Mouse (Mus musculus) bone marrow macrophage, adult 2 months (primary cell): ENCODE measurements around the gene Rrp1b. TPM values are rescaled to one million over a fixed set of nuclear protein-coding genes. Genes with fewer than 3 reads are reported as not detected.
A peak's percentile ranks its signal among the peaks of the same experiment; 100 is the strongest.
"Not testable (repeated sequence)": the region's sequence is repeated elsewhere in the genome, so short reads cannot be mapped to it uniquely, and the experiment has no call there.

Experiments used
- H3K27ac ChIP-seq: 2 replicates; pipeline ENCODE4 v1.5.1; 2012; ENCODE audit warnings: low read depth, low read length; ENCODE audit not compliant: insufficient read depth
- H3K4me1 ChIP-seq: 2 replicates; pipeline ENCODE4 v1.6.1; 2012; ENCODE audit warnings: low read length; ENCODE audit not compliant: control insufficient read depth, insufficient read depth
- H3K4me3 ChIP-seq: 2 replicates; pipeline ENCODE4 v1.5.1; 2012; ENCODE audit warnings: mild to moderate bottlenecking, low read length, moderate library complexity; ENCODE audit not compliant: insufficient read depth
- CTCF ChIP-seq: IDR thresholded peaks from 2 replicates; pipeline ENCODE4 v1.5.1; 2012; ENCODE audit warnings: low read depth, mild to moderate bottlenecking, low read length, moderate library complexity
- POLR2A ChIP-seq: IDR thresholded peaks from 2 replicates; pipeline ENCODE4 v1.6.1; 2012; ENCODE audit warnings: mild to moderate bottlenecking, low read depth, low read length, borderline replicate concordance
- polyA plus RNA-seq: library from polyadenylated mRNA; stranded (reverse); fragments of >200 nt; gene quantifications from 2 replicates; pipeline ENCODE4 v1.2.4, GENCODE M21; 2012; ENCODE audit not compliant: missing spikeins, insufficient read depth, insufficient read length

The Rrp1b gene
- polyA plus RNA-seq, 1 experiment, result 9.6 TPM

GRCm38 (mm10) chr17:32097676-32098075, 61.8 kb downstream of the Rrp1b start:
- H3K4me1 ChIP-seq, result 0 out of 2 replicates have a peak, but pooled peaks cover 2% of the 10 kb centered on the region

GRCm38 (mm10) chr17:32098905-32099304, 63.0 kb downstream of the Rrp1b start:
- H3K4me3 ChIP-seq, H3K27ac ChIP-seq, H3K4me1 ChIP-seq: not testable (repeated sequence)

More at GRCm38 (mm10) chr17:32097676-32098075, 61.8 kb downstream of the Rrp1b start:
- TF ChIP-seq CTCF (no peak), POLR2A (no peak)
- Histone ChIP-seq H3K4me3 (no peak overlapping the region), H3K27ac (no peak overlapping the region)

- Histone ChIP-seq H3K4me3 (no peak overlapping the region), H3K4me1 (0 out of 2 replicates have a peak, but pooled peaks cover 2% of the 10 kb centered on the region), H3K27ac (no peak overlapping the region)
- TF ChIP-seq CTCF, result no peak
- TF ChIP-seq POLR2A, result no peak
Measured at GRCm38 (mm10) chr17:32099574-32099942, 63.7 kb downstream of the Rrp1b start.

GRCm38 (mm10) chr17:32099943-32100586, 64.2 kb downstream of the Rrp1b start:
- Histone ChIP-seq H3K4me3 (peak overlapping the region; percentile 29), H3K27ac (no peak overlapping the region), H3K4me1 (0 out of 2 replicates have a peak, but pooled peaks cover 2% of the 10 kb centered on the region)
- TF ChIP-seq CTCF, result no peak
- no peak for TF ChIP-seq POLR2A

GRCm38 (mm10) chr17:32103054-32103453, 67.2 kb downstream of the Rrp1b start:
- H3K4me1 ChIP-seq, result 0 out of 2 replicates have a peak, but pooled peaks cover 2% of the 10 kb centered on the region
- H3K27ac ChIP-seq, result no peak overlapping the region
- TF ChIP-seq POLR2A (no peak), CTCF (no peak)
- no peak overlapping the region for H3K4me3 ChIP-seq

- TF ChIP-seq POLR2A, result no peak
- TF ChIP-seq CTCF, result no peak
- Histone ChIP-seq H3K4me3 (no peak overlapping the region), H3K27ac (no peak overlapping the region), H3K4me1 (0 out of 2 replicates have a peak, but pooled peaks cover 4% of the 10 kb centered on the region)
Measured at GRCm38 (mm10) chr17:32106358-32106757, 70.5 kb downstream of the Rrp1b start.

GRCm38 (mm10) chr17:32107877-32108276, 72.0 kb downstream of the Rrp1b start:
- Histone ChIP-seq H3K4me3 (no peak overlapping the region), H3K27ac (no peak overlapping the region), H3K4me1 (0 out of 2 replicates have a peak, but pooled peaks cover 4% of the 10 kb centered on the region)
- TF ChIP-seq POLR2A (no peak), CTCF (no peak)

GRCm38 (mm10) chr17:32108320-32109011, 72.6 kb downstream of the Rrp1b start:
- H3K4me3 ChIP-seq, H3K27ac ChIP-seq, H3K4me1 ChIP-seq: not testable (repeated sequence)

- H3K4me1 ChIP-seq, result peaks cover 6% of the 10 kb centered on the region
- no peak overlapping the region for H3K4me3 ChIP-seq
- no peak overlapping the region for H3K27ac ChIP-seq
- no peak for TF ChIP-seq CTCF
- no peak for TF ChIP-seq POLR2A
Measured at GRCm38 (mm10) chr17:32109201-32109940, 73.5 kb downstream of the Rrp1b start.

- TF ChIP-seq CTCF, result no peak
- TF ChIP-seq POLR2A, result no peak
- peaks cover 6% of the 10 kb centered on the region for H3K4me1 ChIP-seq
- no peak overlapping the region for H3K4me3 ChIP-seq
- H3K27ac ChIP-seq, result no peak overlapping the region
Measured at GRCm38 (mm10) chr17:32110424-32110823, 74.5 kb downstream of the Rrp1b start.
